Mouse (Mus musculus) leukemia stem cell, adult 10-12 weeks (primary cell): ENCODE measurements around the gene Lpp. TPM values are rescaled to one million over a fixed set of nuclear protein-coding genes. Genes with fewer than 3 reads are reported as not detected.

Source experiments
- polyA plus RNA-seq: library from polyadenylated mRNA; stranded (reverse); fragments of >175 nt; gene quantifications from 2 replicates; pipeline ENCODE4 v1.2.3, GENCODE M21; 2012; ENCODE audit warnings: low replicate concordance

The Lpp gene
- 0.54 and 1.0 TPM in 2 replicates for polyA plus RNA-seq

GRCm38 (mm10) chr16:24392651-24393555 is at the start of gene Lpp:
Gene Lpp, plus strand, starts transcription at chr16:24393507.

